Mouse (Mus musculus) kidney, postnatal 14 days (tissue): Measurements from ENCODE around the gene Dyrk3.
"Not testable (repeated sequence)": the region's sequence is repeated elsewhere in the genome, so short reads cannot be mapped to it uniquely, and the experiment has no call there.

Source experiments
- DNase-seq: peaks from one replicate; pipeline ENCODE4 v3.0.0; 2022; ENCODE audit warnings: mixed read lengths

The Dyrk3 gene

DNA sequence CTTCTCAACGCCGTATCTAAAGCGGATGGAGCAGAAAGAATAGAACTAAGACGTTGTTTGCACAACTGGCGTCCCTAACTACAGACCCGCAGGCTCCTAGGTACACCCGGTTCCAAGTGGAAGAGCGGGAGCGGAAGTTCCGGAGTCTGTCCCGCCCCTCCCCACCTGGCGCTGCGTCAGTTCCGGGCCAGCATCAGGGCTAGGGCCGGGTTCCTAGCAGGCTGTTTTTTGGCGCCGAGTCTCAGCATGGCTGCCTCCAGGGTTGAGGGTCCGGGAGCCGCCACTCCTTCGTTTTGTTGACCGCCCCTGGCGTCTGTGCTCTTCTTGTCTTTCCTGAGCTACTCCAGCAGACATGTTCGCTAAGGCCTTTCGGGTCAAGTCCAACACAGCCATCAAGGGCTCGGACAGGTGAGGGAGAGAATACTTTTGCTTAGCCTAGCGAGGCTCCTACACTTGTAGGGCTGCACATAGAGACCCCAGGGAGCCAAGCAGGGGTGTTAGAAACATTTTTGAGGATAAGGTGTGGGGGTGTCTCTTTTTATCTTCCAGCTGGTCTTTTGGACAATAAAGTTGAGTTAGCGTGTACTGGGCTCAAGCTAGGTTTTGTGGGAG is 15.0 kb upstream of the Dyrk3 start, which contains the start of gene Eif2d:
Eif2d (plus strand) TSS at position 164 of the 612 bp plus-strand sequence.
- peak; percentile 91 for DNase-seq

DNA sequence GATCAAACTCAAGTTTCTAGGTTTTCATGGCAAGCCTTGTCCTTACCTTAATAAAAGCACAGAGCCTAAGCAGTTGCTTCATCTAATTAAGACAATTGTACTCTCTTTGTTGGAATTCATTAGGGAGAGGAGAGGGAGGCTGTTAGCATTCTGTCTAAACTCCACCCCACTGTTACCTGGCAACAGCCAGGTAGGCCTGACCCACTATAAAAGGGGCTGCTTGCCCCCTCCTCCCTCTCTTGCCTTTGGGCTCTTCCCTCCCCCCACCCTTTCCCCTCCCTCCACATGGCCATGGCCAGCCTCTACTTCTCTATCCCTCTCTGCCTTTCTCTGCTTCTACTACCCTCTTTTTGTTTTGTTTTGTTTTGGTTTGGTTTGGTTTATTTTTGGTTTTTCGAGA is 11.4 kb upstream of the Dyrk3 start:
- DNase-seq: no peak

DNA sequence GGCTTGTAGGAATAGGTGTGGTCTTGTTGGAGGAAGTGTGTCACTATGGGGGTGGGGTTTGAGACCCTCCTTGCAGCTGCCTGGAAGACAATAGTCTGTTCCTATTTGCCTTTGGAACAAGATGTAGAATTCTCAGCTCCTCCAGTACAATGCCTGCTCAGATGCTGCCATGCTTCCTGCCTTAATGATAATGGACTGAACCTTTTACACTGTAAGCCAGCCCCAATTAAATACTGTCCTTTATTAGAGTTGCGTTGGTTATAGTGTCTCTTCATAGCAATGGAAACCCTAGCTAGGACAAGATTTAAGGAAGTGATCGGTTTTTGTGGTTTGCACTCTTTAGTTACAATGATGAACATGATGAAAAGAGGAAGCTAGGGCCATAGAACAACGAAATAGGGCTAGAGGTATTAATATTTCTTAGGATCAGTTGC is 8.1 kb upstream of the Dyrk3 start:
- DNase-seq: no peak

DNA sequence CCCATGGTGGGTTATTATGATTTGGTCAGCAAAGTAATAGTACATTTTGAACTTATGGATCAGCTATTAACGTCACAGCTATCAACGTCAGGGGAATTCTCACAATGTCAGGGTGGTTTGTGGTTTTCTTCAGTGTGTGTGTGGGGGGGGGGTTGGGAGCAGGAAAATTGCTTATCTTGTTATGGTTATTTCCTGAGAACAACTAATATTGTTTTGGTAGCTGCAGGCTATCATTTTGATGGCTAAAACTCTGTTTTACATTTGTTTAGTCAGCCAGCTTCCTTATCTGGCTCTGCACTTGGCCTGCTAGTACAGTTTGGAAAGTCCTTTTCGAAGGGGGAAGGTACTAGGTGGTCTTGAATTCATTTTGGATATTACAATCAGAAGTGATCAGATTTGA is 7.1 kb upstream of the Dyrk3 start:
- not testable (repeated sequence) for DNase-seq

DNA sequence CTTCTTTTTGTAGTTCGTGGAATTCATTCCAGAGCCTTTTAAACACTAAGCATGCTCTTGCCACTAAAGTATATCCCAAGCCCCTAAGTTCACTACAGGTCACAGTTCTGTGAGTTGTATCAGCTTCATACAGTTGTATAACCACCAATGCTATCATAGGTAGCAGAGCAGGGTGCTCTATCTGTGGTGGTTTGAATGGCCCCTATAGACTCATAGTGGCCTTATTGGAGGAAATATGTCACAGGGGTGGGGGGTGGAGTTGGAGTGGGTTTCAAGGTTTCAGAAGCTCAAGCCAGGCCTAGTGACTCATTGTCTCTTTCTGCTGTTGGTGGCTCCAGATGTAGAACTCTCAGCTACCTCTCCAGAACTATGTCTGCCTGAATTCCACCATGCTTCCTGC is 4.3 kb upstream of the Dyrk3 start:
- no peak for DNase-seq

DNA sequence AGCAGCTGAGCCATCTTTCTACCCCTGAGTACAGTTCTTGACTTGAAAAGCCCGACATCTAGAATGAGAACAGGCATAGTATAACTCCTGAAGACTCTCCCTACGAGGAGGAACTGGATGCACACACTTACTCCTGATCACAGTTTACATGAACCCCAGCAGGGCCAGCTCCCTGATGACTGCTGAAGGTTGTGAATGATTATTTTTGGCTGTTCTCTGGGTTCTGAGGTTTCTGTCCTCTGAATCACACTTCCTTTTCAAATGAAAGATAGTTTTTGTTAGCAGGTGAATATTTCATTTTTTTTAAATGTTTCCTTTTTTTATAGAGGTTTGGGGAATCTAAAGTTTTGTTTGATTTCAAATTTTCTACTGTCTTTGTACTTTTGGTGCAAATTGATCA is 3.3 kb upstream of the Dyrk3 start:
- no peak for DNase-seq

DNA sequence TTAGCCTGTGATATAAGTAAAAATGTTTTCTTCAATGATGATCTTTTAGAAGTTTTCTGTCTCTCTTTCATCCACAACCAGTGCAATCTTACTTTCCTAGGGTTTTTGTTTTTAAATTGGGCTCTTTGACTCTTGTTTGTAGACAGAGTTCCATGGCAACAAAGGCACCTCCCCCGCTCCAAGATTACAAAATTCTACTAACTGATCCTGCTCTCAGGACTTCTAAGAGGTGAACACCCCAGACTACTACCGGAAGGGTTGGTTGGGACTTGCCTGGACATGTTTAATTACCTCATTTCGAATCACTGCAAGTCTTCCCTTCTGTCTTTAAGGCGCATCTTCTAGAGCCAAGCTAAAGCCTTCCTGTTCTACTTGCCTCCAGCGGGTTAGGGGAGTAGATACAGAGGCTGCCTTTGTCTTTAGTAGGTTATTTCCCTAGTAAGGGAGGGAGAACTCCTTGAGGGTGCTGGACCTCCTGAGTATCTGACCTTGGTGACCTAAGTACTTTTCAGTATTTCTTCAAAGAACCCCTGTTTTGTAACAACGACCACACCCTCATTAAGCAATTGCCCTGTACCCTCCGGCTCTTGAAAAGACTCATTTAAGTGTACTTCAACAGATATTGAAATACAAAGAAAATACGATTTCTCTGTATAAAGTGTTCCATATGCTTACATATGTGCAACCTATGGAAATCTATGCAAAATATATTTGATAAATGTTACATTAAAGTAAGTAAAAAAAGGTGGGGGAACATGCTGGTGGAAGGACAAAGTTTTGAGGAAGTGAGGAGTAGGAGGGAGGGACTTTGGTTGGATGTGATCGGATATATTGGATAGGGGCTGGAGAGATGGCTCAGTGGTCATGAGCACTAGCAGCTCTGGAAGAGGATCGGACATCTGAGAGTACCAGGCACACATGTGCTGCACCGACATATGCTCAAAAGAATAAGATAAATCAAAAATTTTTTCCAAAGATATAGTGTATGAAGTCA is 1.3 kb upstream of the Dyrk3 start:
- no peak for DNase-seq

DNA sequence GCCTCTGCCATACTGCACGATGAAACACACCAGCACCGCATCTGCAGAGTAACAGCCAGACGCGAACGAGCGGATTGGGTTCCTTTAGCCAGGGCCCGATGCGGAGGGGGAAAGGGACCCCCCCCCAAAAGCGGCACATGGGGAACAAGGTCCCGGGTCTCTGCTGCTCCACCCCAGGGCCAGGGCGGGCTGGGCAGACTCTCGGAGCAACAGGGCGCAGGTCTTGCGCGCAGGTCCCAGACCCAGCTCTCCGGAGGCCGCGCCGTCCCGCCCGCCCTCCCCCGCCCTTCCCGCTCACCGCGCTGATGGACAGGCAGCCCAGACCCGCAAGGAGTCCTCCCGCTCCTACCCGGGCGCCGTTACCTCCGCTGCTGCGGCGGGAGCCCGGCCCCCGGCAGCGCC is 422 bp downstream of the Dyrk3 start:
- DNase-seq: no peak

DNA sequence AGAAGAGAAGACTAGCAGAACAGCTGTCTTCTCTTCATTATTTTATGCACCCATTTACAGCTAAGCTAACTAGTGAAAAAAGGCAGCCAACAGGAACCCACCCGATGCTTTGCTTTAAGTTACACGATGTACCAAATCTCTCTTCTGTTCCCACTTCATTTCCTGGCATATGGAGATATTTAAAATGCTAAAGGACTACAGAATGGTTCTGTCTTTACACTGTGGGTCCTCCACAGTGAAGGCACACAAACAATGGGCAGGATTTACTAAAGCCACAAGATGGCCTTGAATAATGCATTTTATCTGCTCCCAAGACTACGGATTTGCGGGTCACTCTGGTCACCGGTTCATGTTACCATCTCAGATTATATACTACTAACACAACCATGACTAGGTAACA is 1.0 kb downstream of the Dyrk3 start:
- no peak for DNase-seq

DNA sequence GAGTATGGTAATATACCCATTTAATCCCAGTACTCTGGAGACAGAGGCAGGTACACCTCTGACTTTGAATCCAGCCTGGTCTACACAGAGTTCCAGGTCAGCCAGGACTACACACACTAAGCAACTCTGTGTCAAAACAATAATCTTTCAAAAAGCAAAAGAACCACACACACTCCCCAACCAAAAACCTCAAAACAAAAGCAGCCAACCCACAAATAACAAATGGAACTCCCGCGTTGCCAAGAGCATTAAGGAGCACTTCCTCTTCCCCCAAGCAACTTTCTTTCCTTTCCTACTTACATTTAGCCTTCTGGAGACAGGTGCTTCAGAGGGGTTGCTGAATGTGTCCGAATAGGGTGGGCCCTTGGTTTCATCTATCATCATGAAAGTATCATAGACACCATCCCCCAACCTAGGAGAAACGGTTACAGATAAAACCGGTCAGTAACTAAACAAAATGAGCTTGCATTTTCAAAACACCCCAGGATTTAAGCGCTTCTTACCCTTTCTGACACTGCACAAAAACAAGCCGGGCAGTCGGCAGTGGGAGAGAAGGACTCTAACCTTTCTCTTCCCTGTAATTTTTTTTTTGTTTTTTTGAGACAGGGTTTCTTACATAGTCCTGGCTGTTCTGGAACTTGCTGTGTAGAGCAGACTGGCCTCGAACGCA is 2.0 kb downstream of the Dyrk3 start:
- DNase-seq: no peak

DNA sequence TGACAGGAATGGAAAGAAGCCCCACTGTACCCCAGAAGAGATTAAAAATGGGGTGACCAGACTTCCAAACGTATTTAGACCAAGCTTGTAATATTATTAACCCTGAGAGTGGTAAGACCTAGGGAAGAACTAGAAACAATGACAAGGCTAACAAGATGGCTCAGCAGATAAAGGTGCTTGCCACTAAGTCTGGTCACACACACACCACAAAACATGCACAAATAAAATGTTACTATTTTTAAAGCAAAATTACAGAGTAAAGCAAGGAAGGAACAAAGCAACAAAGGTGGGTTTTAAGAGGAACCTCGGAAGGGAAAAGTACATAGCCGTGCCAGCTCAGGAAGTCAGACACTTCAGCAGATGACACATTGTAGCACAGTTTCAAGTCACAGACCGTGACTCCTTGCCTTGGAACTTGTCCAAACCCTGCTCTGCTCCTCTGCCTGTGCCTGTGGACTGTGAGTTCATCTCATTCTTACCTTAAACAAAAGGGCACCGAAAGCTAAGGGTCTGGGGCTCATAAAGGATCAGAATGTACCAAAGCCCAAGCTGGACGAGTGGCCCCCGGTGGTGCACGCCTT is 3.1 kb downstream of the Dyrk3 start:
- DNase-seq: peak; percentile 77

DNA sequence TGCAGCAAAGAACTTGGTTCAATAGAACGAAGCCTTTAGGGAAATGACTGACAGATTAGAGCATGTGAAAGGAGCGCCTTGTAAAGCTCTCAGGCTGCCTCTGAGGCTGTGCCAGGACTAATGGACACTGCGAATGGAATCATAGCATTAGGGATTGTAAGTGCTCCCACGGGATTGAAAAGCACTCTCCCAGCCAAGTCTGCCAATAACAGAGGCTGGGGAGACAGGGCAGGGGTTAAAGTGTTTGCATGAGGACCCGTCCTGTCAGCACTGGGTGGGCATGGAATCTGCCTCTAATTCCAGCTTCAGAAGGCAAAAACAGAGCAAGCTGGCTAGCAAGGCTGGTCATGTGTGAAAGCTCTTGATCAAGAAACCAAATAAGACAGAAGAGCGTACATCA is 3.9 kb downstream of the Dyrk3 start:
- DNase-seq: no peak

DNA sequence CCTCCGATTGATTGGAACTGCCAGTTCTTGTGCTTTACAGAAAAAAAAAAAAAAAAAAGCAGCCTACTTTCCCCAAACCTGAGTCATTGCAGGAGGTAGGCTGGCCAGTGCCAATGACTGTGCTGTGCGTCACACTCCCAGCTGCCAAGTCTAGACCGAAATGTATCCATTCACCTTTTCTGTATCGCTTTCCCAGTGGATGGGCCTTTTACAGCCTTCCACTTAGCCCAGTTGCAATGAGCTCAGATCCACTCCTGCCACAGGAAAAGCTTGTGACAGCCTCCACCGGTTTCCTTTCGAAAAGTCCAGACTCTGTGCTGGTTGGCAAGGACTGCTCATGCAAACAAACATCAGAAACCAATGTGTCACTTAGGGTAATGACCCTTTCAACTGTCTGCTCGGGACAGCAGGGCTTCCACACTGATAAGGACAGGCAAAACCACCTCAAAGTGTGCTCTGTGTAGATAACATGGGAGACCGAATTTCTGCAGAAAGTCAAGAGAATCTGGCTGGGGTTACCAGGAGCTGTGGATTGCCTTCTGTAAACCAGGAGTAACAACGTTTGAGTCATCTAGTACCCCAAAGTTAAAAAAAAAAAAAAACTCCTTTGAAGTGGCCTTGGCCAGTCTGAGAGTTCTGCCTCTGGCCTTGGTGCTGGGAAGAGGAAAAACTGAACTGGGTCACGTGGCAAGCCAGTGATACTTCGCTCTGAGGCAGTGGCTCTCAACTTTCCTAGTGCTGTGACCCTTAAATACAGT is 12.0 kb downstream of the Dyrk3 start:
- DNase-seq: no peak

DNA sequence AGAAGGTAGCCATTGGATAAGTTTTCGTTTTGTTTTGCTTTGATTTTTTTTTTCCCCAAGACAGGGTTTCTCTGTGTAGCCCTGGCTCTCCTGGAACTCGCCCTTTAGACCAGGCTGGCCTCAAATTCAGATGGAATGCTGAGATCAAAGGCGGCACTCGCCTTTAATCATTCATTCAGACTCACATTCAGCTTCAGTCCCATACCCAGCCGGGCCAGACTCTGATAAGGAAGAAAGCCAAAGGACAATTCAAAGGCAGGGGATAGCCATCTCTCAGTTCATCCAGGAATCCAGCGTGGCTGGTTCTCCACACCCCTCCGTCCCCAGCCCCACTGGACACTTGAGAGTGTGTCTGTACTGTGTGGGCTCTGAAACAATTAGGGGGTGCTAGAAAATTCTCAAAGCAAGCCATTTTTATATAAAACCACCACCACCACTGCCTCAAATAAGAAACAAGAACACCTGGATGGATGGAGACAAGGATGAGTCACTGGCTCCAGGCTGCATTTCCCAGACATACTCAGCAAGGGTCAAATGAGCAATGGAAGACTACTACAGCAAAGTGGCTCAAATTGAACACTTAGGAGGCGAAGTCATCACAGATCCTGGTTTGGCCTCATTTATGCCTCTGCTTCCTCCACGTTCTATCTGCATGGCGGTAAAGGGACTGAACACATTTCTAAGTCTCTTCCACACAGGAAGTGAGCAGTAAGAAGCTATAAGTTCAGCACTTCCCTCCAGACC is 14.4 kb downstream of the Dyrk3 start:
- DNase-seq: no peak

DNA sequence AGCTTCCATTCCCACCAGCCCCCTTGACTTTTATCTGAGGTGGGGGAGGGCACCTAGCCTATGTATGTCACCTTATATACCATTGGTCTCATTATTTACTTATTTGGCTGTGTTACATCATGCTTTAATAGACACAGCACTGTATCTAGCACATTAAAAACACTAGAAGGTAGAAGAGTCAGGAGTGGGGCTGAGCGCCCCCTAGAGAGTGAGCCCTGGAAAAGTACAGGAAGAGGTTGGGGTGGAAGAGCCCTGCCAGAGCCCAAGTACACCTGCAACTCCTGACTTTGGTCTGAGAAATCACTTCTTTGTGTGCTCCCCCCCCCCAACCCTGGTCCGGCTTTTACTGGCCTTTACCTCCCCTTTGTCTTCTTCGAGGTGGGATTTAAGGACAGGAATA is 16.2 kb downstream of the Dyrk3 start:
- peak; percentile 14 for DNase-seq

DNA sequence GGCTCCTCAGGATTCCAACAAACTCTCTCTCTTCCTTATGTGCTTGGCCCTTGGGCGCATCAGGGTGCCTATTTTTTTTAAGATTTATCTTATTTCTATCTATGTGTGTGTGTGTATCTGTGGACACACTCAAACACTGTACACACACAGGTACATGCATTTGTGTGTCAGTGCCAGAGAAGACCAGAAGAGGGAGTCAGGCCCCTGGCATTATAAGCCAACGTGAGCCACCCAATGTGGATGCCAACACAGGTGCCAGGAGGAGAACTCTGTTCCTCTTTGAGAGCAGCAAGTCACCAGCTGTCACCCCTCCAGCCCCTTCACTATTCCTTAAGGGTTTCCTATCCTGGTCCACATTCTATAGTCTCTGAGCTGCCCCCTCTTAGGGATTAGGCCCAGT is 19.1 kb downstream of the Dyrk3 start:
- DNase-seq: peak; percentile 44

DNA sequence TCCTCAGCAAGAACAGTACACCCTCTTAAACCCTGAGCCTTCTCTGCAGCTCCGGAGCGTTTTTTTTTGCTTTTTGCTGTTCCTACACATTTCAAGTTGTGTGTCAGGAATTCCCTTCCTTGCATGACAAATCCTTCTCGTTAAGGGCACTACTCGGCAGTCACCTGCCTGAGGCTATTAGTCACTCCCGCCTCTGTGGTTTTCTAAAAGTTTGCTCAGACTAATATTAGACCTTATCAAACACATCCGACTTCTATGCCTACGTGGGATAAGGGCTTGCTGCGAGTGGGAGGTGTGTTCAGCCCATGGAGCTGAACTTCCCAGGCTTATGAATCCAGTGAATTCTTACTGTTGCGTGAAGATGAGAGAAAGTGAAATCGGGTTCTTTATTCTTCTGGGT is 19.6 kb downstream of the Dyrk3 start:
- DNase-seq: no peak

DNA sequence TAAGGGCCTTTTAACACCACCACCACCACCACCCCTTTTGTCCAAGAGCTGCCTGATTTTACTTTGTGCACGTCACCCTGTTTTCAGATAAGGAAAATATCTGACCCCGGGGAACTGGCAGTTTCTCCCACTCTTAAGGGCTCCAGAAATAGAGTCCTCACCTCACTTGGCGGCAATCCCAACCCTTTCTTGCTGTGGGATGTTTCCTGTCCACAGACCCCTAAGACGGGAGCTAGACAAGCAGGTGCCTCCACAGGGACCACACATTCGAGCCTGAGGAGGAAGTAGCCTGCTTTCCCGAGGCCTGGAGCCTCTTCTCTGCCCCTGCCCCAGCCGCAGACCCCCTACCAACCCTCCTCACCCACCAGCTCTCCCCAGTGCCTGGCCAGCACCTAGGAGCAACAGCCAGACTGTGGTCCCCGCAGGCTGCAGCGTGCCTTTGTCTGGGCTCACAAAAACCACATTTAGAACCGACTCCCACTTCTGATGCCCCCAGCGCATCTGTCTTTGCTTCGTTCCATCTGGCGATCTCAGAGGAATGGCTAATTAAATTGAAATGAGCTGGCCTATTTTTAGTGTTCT is 21.6 kb downstream of the Dyrk3 start:
- DNase-seq: no peak

DNA sequence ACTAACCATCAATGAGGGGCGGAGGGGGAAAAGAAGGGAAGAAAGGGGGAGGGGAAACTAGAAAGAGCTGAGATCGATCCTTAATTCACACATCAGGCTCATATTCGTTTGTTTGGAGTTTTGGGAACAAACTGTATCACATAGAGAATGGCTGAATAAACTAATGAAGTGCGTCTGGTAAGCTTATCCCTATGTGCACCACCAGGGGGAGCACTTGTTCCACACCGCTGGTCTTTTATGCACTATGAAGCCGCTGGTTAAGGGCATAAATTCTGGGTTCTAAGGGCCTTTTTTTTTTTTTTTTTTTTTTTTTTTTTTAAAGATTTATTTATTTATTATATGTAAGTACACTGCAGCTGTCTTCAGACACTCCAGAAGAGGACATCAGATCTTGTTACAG is 22.2 kb downstream of the Dyrk3 start:
- DNase-seq: peak; percentile 72

DNA sequence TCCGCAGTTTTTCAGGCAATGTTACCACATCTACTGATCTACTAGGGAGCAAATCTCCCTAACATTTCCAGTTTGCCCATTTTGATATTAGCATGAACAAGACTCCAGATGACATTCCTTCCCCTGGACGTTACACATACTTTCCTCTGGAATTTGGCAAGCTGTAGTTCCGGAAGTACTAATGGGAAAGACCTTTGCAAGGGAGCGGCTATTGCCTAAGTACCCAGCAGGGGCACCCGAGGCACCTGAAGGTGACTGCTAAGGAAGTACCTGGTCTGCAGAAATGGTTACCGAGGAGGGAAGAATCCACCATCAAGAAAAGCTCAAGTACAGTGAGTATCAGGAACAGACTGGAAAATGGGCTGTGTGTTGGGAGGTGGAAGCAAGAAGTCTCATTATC is 25.6 kb downstream of the Dyrk3 start:
- peak; percentile 83 for DNase-seq

DNA sequence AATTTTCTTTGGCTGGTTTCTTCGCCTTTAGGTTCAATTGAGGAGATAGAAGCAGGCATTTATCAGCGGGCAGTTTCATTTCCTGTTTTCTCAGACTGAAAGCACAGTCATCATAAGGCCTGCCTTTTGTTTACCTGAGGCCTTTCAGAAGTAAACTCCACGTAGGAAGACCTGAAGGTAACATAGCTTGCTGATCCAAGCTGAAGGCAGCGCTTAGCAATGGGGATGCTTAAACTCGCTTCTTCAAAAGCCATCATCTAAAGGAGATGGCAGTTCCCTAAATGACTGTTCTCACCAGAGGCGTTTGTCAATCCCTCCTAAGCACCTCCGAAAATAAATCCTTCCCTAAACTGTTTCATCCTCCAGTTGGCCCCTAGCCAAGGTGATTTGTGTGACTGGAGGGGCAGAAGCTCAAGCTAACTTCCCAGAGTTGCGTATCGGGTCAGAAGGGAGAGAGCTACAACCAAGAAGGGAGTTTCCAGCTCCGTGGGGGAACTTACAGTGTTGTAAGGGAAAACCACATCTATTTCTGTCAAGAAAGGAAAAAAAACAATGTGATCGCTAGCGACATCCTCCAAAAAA is 27.5 kb downstream of the Dyrk3 start:
- DNase-seq: peak; percentile 23
